Mouse (Mus musculus) midbrain, embryonic 14.5 days (tissue): ENCODE data around the gene Vmn1r86. TPM values are rescaled to one million over a fixed set of nuclear protein-coding genes. Genes with fewer than 3 reads are reported as not detected.
"Not testable (repeated sequence)": the region's sequence is repeated elsewhere in the genome, so short reads cannot be mapped to it uniquely, and the experiment has no call there.

Experiments used
- ATAC-seq: fragments of 200-750 bp; cut with Nextera tagmentation; 2 replicates; pipeline ENCODE4 v1.8.0; 2017; ENCODE audit warnings: moderate number of reproducible peaks, moderate library complexity; ENCODE audit not compliant: low FRiP score, low TSS enrichment
- DNase-seq: peaks from one replicate; pipeline ENCODE4 v3.0.0-alpha.2; 2015
- H3K27ac ChIP-seq: fragments of 300-500 bp; sonication (generic); replicated peaks from 2 replicates; pipeline ENCODE4 v1.5.1; 2014; ENCODE audit warnings: mild to moderate bottlenecking, low read depth, low read length, moderate library complexity
- H3K27me3 ChIP-seq: fragments of 300-500 bp; sonication (generic); 2 replicates; pipeline ENCODE4 v1.6.1; 2014; ENCODE audit warnings: low read length, control low read depth, mixed read lengths; ENCODE audit not compliant: control insufficient read depth, insufficient read depth
- H3K36me3 ChIP-seq: fragments of 300-500 bp; sonication (generic); 2 replicates; pipeline ENCODE4 v1.6.1; 2014; ENCODE audit warnings: low read length, control low read depth; ENCODE audit not compliant: control insufficient read depth, insufficient read depth
- H3K4me1 ChIP-seq: fragments of 300-500 bp; sonication (generic); 2 replicates; pipeline ENCODE4 v1.6.1; 2014; ENCODE audit warnings: mild to moderate bottlenecking, antibody characterized with exemption, low read length, control low read depth; ENCODE audit not compliant: control insufficient read depth, insufficient read depth
- H3K4me2 ChIP-seq: fragments of 300-500 bp; sonication (generic); 2 replicates; pipeline ENCODE4 v1.6.1; 2014; ENCODE audit warnings: mild to moderate bottlenecking, low read length, moderate library complexity
- H3K4me3 ChIP-seq: fragments of 300-500 bp; sonication (generic); replicated peaks from 2 replicates; pipeline ENCODE4 v1.5.1; 2014; ENCODE audit warnings: low read depth, low read length
- H3K9ac ChIP-seq: fragments of 300-500 bp; sonication (generic); replicated peaks from 2 replicates; pipeline ENCODE4 v1.6.1; 2014; ENCODE audit warnings: mild to moderate bottlenecking, low read length, moderate library complexity
- H3K9me3 ChIP-seq: fragments of 300-500 bp; sonication (generic); 2 replicates; pipeline ENCODE4 v1.6.1; 2016; ENCODE audit warnings: low read length, control low read depth, mixed read lengths; ENCODE audit not compliant: control insufficient read depth
- WGBS: fragments of 180-500 bp; shearing (Covaris S2); extraction: QIAGEN DNeasy Blood & Tissue Kit; methylation state at CpG from one replicate; pipeline ENCODE4 v1.1.7; 2014; 5-methylcytosine and 5-hydroxymethylcytosine counted together
- polyA plus RNA-seq: library from polyadenylated mRNA; unstranded; fragments of >200 nt; fragmentation: Nextera tagmentation; extraction: Ambion mirVana; gene quantifications from 2 replicates; pipeline ENCODE4 v1.2.1, GENCODE M21; 2014

Gene Vmn1r86
- not detected in 2 replicates for polyA plus RNA-seq

- Histone ChIP-seq H3K4me1 (no peaks in the 10 kb centered on the region), H3K9me3 (no peaks in the 10 kb centered on the region), H3K9ac (no peak within 1 kb of the TSS), H3K4me2 (no peak within 1 kb of the TSS), H3K27me3 (no peaks in the 10 kb centered on the region), H3K36me3 (no peaks in the 10 kb centered on the region), H3K27ac (no peak within 1 kb of the TSS), H3K4me3 (no peak within 1 kb of the TSS)
- ATAC-seq (no peak), DNase-seq (no peak)
Measured at GRCm38 (mm10) chr7:13119817-13120216, at the start of gene Vmn1r86. Vmn1r86 (minus strand) TSS chr7:13119917.

DNA sequence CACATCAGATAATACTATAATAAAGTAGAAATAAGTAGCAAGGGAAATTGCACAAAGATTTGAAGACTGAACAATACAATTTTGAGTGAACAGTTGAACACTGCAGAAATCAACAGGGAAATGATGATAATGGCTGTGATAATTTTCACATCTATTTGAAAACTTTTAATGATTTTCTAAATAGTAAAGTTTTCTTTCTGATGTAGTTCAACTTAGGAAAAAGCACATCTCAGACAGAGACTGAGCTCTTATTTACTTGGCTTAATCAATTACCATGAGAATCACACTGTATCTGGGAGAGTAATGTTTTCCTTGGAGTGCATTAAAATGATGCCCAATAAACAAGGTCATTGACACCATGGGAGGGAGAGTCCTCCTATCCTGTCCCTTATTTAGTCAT is 39.6 kb upstream of the Vmn1r86 start, which contains the start of gene Vmn1r88:
Gene Vmn1r88, plus strand, starts transcription at position 301 of the 400 bp plus-strand sequence.
- Histone ChIP-seq H3K36me3 (no peaks in the 10 kb centered on the region), H3K4me2 (no peak within 1 kb of the TSS), H3K27ac (no peak within 1 kb of the TSS), H3K9me3 (no peaks in the 10 kb centered on the region), H3K9ac (no peak within 1 kb of the TSS), H3K27me3 (no peaks in the 10 kb centered on the region), H3K4me1 (no peaks in the 10 kb centered on the region), H3K4me3 (no peak within 1 kb of the TSS)
- DNase-seq, result no peak
- no peak for ATAC-seq

GRCm38 (mm10) chr7:13140057-13140456 is 20.3 kb upstream of the Vmn1r86 start, which contains the start of gene Vmn1r87:
Vmn1r87 (minus strand) TSS chr7:13140157.
- no peak within 1 kb of the TSS for H3K4me3 ChIP-seq
- DNase-seq, result no peak
- H3K9ac ChIP-seq, result no peak within 1 kb of the TSS
- no peaks in the 10 kb centered on the region for H3K9me3 ChIP-seq
- no peaks in the 10 kb centered on the region for H3K4me1 ChIP-seq
- no peaks in the 10 kb centered on the region for H3K36me3 ChIP-seq
- no peak within 1 kb of the TSS for H3K27ac ChIP-seq
- no peak for ATAC-seq
- H3K27me3 ChIP-seq, result no peaks in the 10 kb centered on the region
- no peak within 1 kb of the TSS for H3K4me2 ChIP-seq
- WGBS, result 73% methylated on average over 1 of the region's 1 CpGs

DNA sequence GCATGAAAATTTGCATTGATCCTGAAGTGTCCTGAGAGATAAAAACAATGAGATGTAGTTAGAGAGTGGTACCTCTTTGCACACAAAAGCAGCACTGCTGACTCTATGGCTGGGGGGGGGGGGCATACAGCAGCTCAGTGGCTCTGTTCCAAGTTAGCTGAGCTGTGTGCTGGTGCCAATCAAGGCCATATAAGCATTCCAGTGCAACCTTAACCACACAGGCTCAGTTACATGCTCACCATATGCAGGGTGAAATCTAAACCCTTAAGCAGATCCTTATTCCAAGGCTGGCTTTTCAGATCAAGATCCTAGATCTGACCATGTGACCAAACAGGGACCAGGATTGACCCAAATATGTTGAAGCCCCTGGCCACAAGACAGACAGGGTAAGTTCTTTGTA is 17.6 kb upstream of the Vmn1r86 start:
- Histone ChIP-seq H3K36me3 (no peaks in the 10 kb centered on the region), H3K9ac (no peak overlapping the region)
- no peak for ATAC-seq

GRCm38 (mm10) chr7:13131856-13132255 is 12.1 kb upstream of the Vmn1r86 start:
- ATAC-seq (no peak), DNase-seq (no peak)
- H3K27ac ChIP-seq, result no peak overlapping the region
- H3K4me3 ChIP-seq, result no peak overlapping the region
- H3K4me1 ChIP-seq, result no peaks in the 10 kb centered on the region
- H3K9me3 ChIP-seq, result no peaks in the 10 kb centered on the region
- H3K9ac ChIP-seq, result no peak overlapping the region
- H3K36me3 ChIP-seq, result no peaks in the 10 kb centered on the region
- no peak overlapping the region for H3K4me2 ChIP-seq
- 94% methylated on average over 2 of the region's 2 CpGs for WGBS
- H3K27me3 ChIP-seq, result no peaks in the 10 kb centered on the region

More for the DNA sequence above, 17.6 kb upstream of the Vmn1r86 start:
- Histone ChIP-seq H3K27ac (no peak overlapping the region), H3K4me3 (no peak overlapping the region), H3K27me3 (no peaks in the 10 kb centered on the region), H3K4me2 (no peak overlapping the region), H3K4me1 (no peaks in the 10 kb centered on the region), H3K9me3 (no peaks in the 10 kb centered on the region)
- no peak for DNase-seq

GRCm38 (mm10) chr7:13123554-13124153 is 3.9 kb upstream of the Vmn1r86 start:
- H3K9ac ChIP-seq, result not testable (repeated sequence)
- peak; percentile 0 for DNase-seq

GRCm38 (mm10) chr7:13095073-13095472 is 24.6 kb downstream of the Vmn1r86 start, which contains the start of gene Vmn1r85:
Vmn1r85 (minus strand) TSS chr7:13095173.
- no peak for ATAC-seq
- WGBS, result 67% methylated on average over 3 of the region's 3 CpGs
- no peak within 1 kb of the TSS for H3K27ac ChIP-seq
- no peak for DNase-seq
- no peak within 1 kb of the TSS for H3K4me2 ChIP-seq
- H3K4me3 ChIP-seq, result no peak within 1 kb of the TSS
- H3K9me3 ChIP-seq, result no peaks in the 10 kb centered on the region
- H3K9ac ChIP-seq, result no peak within 1 kb of the TSS
- no peaks in the 10 kb centered on the region for H3K27me3 ChIP-seq
- no peaks in the 10 kb centered on the region for H3K4me1 ChIP-seq
- H3K36me3 ChIP-seq, result no peaks in the 10 kb centered on the region

More at GRCm38 (mm10) chr7:13123554-13124153, 3.9 kb upstream of the Vmn1r86 start:
- 0% methylated on average over 18 of the region's 34 CpGs for WGBS
- peak overlapping the region; percentile 43 for H3K4me2 ChIP-seq
- H3K4me1 ChIP-seq, H3K36me3 ChIP-seq, H3K27ac ChIP-seq, H3K9me3 ChIP-seq, H3K27me3 ChIP-seq: not testable (repeated sequence)
- H3K4me3 ChIP-seq, result peak overlapping the region; percentile 21; the same call in 1 of the 2 replicates
- peak; percentile 88 for ATAC-seq

DNA sequence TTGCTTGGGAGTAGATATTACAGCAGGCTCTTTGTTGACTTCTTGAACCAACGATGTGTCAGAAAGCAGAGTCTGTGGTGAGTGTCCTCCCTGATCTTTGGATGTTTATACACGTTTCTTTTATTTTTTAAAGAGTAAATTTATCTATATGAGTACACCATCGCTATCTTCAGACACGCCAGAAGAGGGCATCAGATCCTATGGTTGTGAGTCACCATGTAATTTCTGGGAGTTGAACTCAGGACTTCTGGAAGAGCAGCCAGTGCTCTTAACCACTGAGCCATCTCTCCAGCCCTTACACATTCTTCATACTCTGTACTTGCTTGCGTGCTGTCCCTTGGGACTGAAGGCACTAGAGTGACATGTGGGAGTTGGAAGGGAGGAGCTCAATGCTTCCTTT is 47.4 kb downstream of the Vmn1r86 start:
- no peaks in the 10 kb centered on the region for H3K4me1 ChIP-seq
- no peak for ATAC-seq
- WGBS, result 57% methylated on average over 5 of the region's 5 CpGs

DNA sequence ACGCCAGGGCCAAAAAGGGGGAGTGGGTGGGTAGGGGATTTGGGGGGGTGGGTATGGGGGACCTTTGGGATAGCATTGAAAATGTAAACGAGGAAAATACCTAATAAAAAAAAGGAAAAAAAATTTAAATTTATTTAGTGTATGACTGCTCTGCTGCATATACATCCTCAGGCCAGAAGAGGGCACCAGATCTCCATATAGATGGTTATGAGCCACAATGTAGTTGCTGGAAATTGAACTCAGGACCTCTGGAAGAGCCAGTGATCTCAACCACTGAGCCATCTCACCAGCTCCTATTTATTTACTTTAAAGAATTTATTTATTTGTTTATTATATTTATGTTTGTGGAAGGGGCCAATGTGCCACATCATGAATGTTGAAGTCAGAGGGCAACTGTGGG is 56.3 kb downstream of the Vmn1r86 start:
- not testable (repeated sequence) for H3K27me3 ChIP-seq, H3K9me3 ChIP-seq, H3K27ac ChIP-seq, H3K4me1 ChIP-seq, H3K36me3 ChIP-seq, H3K4me2 ChIP-seq, ATAC-seq, H3K4me3 ChIP-seq, H3K9ac ChIP-seq
- peak; percentile 23 for DNase-seq
- WGBS, result 56% methylated on average over 2 of the region's 2 CpGs

More for the DNA sequence above, 47.4 kb downstream of the Vmn1r86 start:
- Histone ChIP-seq H3K36me3 (no peaks in the 10 kb centered on the region), H3K27ac (no peak overlapping the region), H3K4me2 (no peak overlapping the region), H3K27me3 (no peaks in the 10 kb centered on the region), H3K9ac (no peak overlapping the region), H3K4me3 (no peak overlapping the region), H3K9me3 (no peaks in the 10 kb centered on the region)
- no peak for DNase-seq
